Mouse (Mus musculus) T-cell, adult 2 months (primary cell): ENCODE results near the gene Cadps.
"Not testable (repeated sequence)": the region's sequence is repeated elsewhere in the genome, so short reads cannot be mapped to it uniquely, and the experiment has no call there.

Experiments used
- DNase-seq: peaks from one replicate; pipeline ENCODE4 v3.0.0; 2022; ENCODE audit warnings: low spot score

Gene Cadps

DNA sequence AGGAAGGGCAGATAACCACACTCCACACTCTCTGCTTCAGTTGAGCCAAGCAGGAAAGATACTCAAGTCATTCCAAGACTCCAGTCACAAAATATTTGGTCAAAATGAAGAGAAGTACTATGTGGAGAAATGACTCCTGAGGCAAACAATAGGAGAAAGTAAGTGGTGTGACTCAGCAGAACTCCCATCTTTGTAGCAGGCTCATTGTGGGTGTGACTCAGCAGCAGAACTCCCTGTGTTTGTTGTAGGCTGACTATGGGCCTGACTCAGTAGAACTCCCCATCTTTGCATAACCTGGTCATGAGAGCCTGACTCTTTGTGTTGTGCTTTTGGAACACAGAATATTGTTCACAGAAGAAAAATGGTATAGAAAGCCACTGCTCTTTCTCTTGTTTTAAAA, 231.1 kb downstream of the Cadps start:
- DNase-seq: no peak

GRCm38 (mm10) chr14:12583536-12583935, 239.3 kb downstream of the Cadps start:
- DNase-seq: no peak

- no peak for DNase-seq
These were observed 241.2 kb downstream of the Cadps start for GRCm38 (mm10) chr14:12581657-12582056.

DNA sequence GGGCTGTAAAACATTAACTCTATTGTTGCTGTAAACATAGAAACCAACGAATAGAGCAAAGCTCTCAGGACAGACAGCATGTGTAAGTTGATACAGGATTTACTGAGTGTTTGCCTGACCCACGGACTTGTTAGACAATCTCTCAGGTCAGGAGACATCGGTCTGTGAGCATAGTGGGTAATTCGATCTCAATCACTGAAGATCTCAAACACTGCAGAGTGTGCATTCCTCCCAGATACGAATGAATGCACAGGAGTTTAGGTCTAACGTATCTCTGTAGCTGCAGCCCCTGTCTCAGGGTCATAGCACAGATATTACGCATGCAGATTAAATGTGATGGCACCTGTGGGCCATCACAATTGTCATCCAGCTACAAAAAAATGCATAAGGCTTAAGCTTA, 242.1 kb downstream of the Cadps start:
- DNase-seq: no peak

DNA sequence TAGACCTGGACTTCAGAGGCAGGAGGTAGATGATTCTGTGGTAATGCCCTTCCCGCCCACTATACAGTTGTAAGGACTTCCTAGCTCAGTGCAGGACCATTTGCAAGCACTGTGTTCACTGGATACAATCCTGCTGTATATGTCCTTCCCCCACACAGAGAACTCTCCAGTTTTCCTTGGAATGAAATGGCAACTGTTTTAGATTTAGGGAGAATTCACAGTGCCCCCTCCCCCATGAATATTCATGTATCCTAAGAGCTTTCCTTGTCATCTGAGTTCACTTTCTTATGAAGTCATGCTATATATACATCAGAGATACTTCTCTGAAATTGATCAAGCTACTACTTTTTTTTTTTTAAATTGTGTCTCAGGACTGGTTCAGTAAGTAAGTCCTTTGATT, 244.7 kb downstream of the Cadps start:
- DNase-seq: no peak

GRCm38 (mm10) chr14:12577475-12578140, 245.3 kb downstream of the Cadps start:
- DNase-seq: no peak

GRCm38 (mm10) chr14:12575105-12575504, 247.8 kb downstream of the Cadps start:
- DNase-seq: no peak

DNA sequence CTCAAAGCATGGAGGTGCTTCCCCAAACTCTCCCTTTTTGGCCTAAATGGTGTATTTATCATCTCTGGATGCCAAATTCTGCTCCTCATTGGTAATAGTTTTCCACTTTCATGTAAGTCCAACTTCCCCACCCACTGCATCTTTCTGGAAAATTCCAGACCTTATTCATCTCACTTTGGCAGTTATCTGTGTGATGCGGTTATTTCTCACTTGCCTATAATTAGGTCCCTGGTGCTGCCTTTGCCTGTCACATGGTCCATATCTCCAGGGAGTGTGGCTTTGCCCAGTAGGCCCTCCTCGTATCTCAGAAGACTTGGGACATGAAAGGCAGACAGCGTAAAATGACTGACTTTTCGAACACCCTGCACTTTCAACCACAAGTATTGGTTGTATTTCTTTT, 248.5 kb downstream of the Cadps start:
- DNase-seq: no peak

- not testable (repeated sequence) for DNase-seq
These were observed 261.1 kb downstream of the Cadps start for GRCm38 (mm10) chr14:12561730-12562129.

DNA sequence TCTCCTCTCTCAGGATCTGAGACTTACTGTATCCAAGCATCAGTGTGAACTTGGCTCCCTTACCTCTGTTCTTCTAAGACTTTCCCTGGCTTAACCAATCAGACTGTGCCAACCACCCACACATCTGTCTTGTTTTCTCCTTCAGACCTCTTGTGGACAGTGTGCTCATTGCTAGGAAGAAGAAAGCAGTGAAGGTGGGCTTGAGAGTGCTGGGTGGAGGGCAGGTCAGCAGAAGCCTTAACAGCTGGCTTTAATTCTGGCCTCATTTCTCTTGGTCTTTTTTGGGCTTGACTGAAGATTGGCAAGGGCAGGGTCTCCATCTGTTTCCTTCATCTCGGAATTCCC, 262.7 kb downstream of the Cadps start:
- no peak for DNase-seq

DNA sequence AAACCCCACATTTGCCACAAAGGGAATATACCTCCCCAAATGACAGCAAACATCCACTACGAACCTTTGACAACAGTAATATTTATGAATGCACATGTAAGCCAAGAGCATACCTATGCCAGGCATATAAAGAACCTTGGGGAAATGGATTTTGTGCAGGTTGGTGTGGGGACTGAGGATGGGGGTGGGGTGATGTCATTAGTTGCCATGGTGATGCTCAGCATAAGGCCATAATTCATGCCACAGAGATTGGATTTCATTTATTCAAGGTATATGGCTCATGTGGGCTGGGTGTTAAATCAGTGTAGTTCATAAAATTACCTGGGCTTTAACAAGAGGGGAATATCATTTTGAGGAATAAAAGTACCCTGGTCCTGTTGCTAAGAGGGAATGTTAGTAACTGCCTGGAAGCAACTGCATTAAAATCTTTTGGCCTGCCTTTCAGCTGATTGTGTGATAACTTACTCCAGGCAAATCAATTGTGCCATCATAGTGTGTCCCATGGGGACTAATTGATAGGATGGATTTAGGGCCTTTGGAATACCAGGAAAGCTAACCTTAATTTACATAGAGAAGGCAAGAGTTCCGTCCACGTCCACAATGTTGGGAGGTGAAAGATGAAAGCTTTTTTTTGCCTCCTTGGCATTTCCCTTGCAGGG, 263.2 kb downstream of the Cadps start:
- DNase-seq: no peak

DNA sequence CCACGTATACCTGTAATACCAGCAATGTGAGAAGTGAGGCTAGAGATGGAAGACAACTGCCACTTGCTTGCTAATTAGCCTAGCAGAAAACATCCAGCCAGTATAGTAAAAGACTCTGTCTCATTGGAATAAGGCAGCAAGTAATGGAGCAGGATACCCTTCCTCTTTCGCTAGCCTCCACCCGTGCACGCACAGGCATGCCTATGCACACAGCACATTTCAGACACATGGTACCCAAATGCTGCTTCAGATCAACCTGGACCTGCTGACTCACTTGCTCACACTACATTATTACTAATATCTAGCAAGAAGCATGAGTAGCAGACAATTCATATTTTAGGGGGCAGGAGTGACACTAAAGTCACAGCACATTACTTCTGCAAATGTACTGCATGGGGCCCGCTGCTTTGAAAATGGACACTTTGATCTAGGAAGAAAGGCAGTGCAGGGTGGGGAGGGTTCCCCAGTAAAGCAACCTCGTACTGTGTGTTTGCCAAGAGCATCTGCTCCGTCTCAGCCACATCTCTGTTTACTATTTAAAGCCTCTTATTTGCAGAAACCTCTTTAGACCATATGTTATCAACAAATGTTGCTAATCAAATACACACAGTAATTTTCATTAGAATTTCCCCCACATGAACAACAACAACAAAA, 263.8 kb downstream of the Cadps start:
- no peak for DNase-seq

- no peak for DNase-seq
These were observed 268.4 kb downstream of the Cadps start for GRCm38 (mm10) chr14:12554486-12554885.

GRCm38 (mm10) chr14:12551353-12551752, 271.5 kb downstream of the Cadps start:
- DNase-seq: no peak

GRCm38 (mm10) chr14:12550931-12551330, 271.9 kb downstream of the Cadps start:
- DNase-seq: no peak

- DNase-seq: no peak
These were observed 273.6 kb downstream of the Cadps start for GRCm38 (mm10) chr14:12549290-12549689.

DNA sequence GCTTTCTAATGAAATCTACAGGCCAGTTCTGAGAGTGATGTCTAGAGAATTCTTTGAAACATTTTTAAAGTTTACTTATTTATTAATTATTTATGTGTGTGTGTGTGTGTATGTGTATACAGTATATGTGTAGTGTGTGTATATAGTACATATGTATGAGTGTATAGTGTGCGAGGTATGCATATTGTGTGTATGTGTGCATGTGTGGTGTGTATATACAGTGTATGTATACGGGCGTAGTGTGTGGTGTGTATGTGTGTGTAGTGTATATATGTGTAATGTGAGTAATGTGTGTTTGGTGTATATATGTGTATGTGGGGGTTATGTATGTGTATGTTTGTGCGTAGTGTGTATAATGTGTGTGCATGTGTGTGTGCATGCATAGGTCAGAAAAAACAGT, 275.4 kb downstream of the Cadps start:
- no peak for DNase-seq

DNA sequence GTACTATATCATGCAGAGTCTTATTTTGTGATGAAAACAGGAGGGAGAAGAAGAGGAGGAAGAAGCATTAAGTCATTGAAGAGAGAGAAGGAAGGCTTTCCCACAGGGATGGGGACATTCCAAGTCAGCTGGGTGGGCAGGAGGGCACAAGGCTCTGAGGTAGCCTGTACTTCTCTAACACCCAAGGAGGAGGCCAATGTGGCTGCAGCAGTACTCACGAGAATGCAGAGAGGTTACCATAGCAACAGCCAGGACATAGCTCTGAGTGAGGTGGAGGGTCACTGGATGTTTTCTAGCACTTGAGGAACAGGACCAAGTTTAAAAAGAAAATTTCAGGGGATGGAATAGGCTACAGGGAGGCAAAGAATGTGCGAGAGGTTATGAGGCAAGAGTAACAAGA, 281.1 kb downstream of the Cadps start:
- no peak for DNase-seq

DNA sequence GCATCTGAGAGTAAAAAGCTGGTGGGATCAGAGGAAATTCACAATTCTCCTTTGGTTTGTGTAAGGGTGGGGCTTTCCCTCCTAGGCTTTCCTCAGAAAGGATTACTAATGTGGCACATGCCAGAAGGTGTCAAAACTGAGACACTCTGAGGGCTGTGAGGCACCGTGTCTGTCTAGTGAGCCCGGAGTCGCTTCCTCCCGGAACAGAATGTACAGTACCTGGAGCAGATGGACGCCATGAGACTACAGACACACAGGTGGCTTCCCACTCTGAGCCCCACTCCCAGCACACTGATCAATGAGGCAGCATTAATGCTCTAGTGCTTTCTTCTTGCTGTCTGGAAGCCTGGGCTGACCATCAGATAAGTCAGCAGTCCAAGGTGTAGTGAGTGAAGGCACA, 283.8 kb downstream of the Cadps start:
- no peak for DNase-seq

DNA sequence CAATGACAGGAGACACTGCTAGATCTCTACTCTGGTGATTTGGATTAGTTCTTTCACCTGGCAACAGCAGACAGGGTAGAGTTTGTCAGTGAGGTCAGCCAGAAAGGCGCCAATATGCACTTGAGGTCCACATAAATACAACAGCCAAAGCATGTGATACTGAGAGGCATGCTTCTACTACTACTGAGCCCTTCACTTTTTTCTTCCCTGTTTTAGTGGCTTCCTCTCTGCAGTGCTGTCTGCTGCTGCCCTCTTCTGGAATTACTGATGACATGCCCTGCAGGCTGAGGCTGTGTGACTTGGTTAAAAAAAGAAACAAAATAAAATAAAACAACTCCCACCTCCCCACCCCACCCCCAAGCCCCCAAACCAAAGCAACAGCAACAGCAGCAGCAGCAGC, 291.8 kb downstream of the Cadps start:
- no peak for DNase-seq

GRCm38 (mm10) chr14:12530554-12530953, 292.3 kb downstream of the Cadps start:
- no peak for DNase-seq

DNA sequence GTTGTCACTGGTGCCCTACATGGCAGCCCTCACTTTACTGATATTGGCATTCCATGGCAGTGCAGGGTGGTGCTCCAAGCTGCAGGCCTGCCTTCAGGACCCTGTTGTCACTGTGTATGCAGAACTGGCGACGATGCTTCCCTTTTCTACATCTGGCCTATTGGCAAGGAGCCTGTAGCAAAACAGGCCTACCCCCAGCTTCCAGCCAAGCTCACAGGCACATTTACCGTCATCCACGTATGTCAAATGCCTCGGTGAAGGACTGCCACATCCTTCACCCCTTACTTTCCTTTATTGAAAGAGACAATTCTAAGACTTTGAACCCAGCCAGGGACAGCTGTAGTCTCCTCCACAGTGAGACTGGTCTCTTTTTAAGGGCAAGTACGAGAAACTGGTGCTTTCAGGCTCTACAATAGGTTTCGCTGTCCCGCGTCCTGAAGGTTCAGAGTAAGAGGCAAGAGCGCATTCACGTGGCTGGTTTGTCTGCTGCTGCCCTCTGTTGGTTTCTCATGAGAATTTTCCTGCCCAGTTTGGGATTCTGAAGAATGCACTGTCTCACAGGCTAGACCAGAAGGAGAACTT, 292.8 kb downstream of the Cadps start:
- DNase-seq: no peak

DNA sequence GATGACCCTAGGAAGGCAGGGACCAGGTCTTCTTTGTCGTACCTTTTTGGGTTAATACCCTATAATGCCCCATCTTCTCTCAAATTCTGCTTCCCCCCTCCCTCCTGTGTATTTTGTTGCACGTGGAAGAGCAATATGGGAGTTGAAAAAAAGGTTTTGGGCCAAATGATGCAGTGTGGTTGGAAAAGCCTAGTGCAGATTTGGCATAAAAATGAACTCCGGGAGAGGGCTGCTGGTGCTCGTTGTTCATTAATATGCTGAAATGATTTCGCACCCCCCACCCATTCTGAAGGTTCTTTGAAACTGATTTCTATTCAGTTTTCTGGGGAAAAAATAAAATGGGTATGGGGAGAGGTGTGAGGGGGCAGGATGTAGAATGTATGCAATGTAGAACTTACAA, 295.6 kb downstream of the Cadps start:
- no peak for DNase-seq
